Mouse (Mus musculus) C2C12 (cell line): ENCODE results near the gene Snrpf. TPM values are rescaled to one million over a fixed set of nuclear protein-coding genes. Genes with fewer than 3 reads are reported as not detected.

Experiments used
- H3K27me3 ChIP-seq: one replicate; pipeline ENCODE4 v1.6.1; 2011; ENCODE audit not compliant: control insufficient read depth, insufficient read depth, insufficient read length
- H3K36me3 ChIP-seq: one replicate; pipeline ENCODE4 v1.6.1; 2011; ENCODE audit not compliant: control insufficient read depth, insufficient read depth
- H3K4me3 ChIP-seq: one replicate; pipeline ENCODE4 v1.5.1; 2011; ENCODE audit warnings: mild to moderate bottlenecking, control low read depth; ENCODE audit not compliant: poor library complexity, insufficient read depth, severe bottlenecking
- H3K79me2 ChIP-seq: one replicate; pipeline ENCODE4 v1.6.1; 2011; ENCODE audit not compliant: control insufficient read depth, insufficient read depth
- H3K79me3 ChIP-seq: one replicate; pipeline ENCODE4 v1.6.1; 2011; ENCODE audit warnings: low read depth, control low read depth
- H3ac ChIP-seq: one replicate; pipeline ENCODE3; 2011; ENCODE audit warnings: low read depth; ENCODE audit not compliant: control insufficient read depth, insufficient read length
- CEBPB ChIP-seq: IDR thresholded peaks from one replicate; pipeline ENCODE4 v1.6.1; 2011; ENCODE audit warnings: low read depth, mild to moderate bottlenecking, control low read depth, moderate library complexity
- CTCF ChIP-seq: IDR thresholded peaks from one replicate; pipeline ENCODE4 v1.5.1; 2011; ENCODE audit not compliant: control insufficient read depth, insufficient read depth, insufficient read length
- FOSL1 ChIP-seq: IDR thresholded peaks from one replicate; pipeline ENCODE4 v1.8.0; 2011; ENCODE audit warnings: mild to moderate bottlenecking, low read length; ENCODE audit not compliant: poor library complexity, insufficient read depth, severe bottlenecking
- MAX ChIP-seq: IDR thresholded peaks from one replicate; pipeline ENCODE4 v1.6.1; 2011; ENCODE audit warnings: mild to moderate bottlenecking, control low read depth
- MYOD1 ChIP-seq: IDR thresholded peaks from one replicate; pipeline ENCODE4 v1.6.1; 2011; ENCODE audit warnings: low read depth; ENCODE audit not compliant: control insufficient read depth, insufficient read length
- MYOG ChIP-seq: IDR thresholded peaks from one replicate; pipeline ENCODE4 v1.6.1; 2011; ENCODE audit not compliant: control insufficient read depth, insufficient read length; ENCODE audit errors: extremely low read depth
- USF1 ChIP-seq: IDR thresholded peaks from one replicate; pipeline ENCODE4 v1.6.1; 2011; ENCODE audit warnings: low read depth, mild to moderate bottlenecking, control low read depth, moderate library complexity
- polyA plus RNA-seq: library from polyadenylated mRNA; unstranded; fragments of >200 nt; fragmentation: generic; extraction: Trizol; gene quantifications from one replicate; pipeline ENCODE4 v1.2.1, GENCODE M21; 2012; ENCODE audit warnings: missing spikeins

Snrpf gene
- polyA plus RNA-seq, 1 experiment, result 258 TPM

- H3K4me3 ChIP-seq, result no peak overlapping the region
- H3ac ChIP-seq, result no peak overlapping the region
- no peaks in the 10 kb centered on the region for H3K36me3 ChIP-seq
- TF ChIP-seq USF1 (no peak), FOSL1 (no peak), MYOG (no peak)
- no peaks in the 10 kb centered on the region for H3K79me2 ChIP-seq
- H3K27me3 ChIP-seq, result no peaks in the 10 kb centered on the region
- H3K79me3 ChIP-seq, result no peaks in the 10 kb centered on the region
Measured at GRCm38 (mm10) chr10:93544172-93544571, 45.3 kb downstream of the Snrpf start.

- H3ac ChIP-seq, result no peak overlapping the region
- no peaks in the 10 kb centered on the region for H3K36me3 ChIP-seq
- H3K79me3 ChIP-seq, result no peaks in the 10 kb centered on the region
- H3K79me2 ChIP-seq, result no peaks in the 10 kb centered on the region
- TF ChIP-seq MYOG (no peak), FOSL1 (no peak), CEBPB (no peak), MAX (no peak), CTCF (no peak), USF1 (no peak), MYOD1 (no peak)
- no peaks in the 10 kb centered on the region for H3K27me3 ChIP-seq
- H3K4me3 ChIP-seq, result no peak overlapping the region
Measured at GRCm38 (mm10) chr10:93543176-93543575, 46.3 kb downstream of the Snrpf start.

GRCm38 (mm10) chr10:93542356-93542755, 47.1 kb downstream of the Snrpf start:
- H3K4me3 ChIP-seq, result no peak overlapping the region
- H3K79me2 ChIP-seq, result no peaks in the 10 kb centered on the region

GRCm38 (mm10) chr10:93541585-93541984, 47.9 kb downstream of the Snrpf start:
- Histone ChIP-seq H3K79me2 (no peaks in the 10 kb centered on the region), H3K4me3 (no peak overlapping the region), H3K79me3 (no peaks in the 10 kb centered on the region), H3K36me3 (no peaks in the 10 kb centered on the region), H3ac (no peak overlapping the region), H3K27me3 (no peaks in the 10 kb centered on the region)
- TF ChIP-seq MAX (no peak), MYOD1 (peak; percentile 9), FOSL1 (no peak), CEBPB (no peak), USF1 (no peak), MYOG (no peak), CTCF (no peak)

More at GRCm38 (mm10) chr10:93542356-93542755, 47.1 kb downstream of the Snrpf start:
- Histone ChIP-seq H3ac (no peak overlapping the region), H3K36me3 (no peaks in the 10 kb centered on the region), H3K79me3 (no peaks in the 10 kb centered on the region), H3K27me3 (no peaks in the 10 kb centered on the region)
- no peak for TF ChIP-seq MYOG
- TF ChIP-seq CEBPB, result no peak
- no peak for TF ChIP-seq MAX

GRCm38 (mm10) chr10:93540431-93541210, 48.9 kb downstream of the Snrpf start, which contains the start of gene Ccdc38:
Gene Ccdc38, plus strand, starts transcription at chr10:93540632.
- Histone ChIP-seq H3K27me3 (no peaks in the 10 kb centered on the region), H3K79me3 (no peaks in the 10 kb centered on the region), H3ac (peak within 1 kb of the TSS; percentile 20), H3K4me3 (peak within 1 kb of the TSS; percentile 25), H3K79me2 (no peaks in the 10 kb centered on the region), H3K36me3 (no peaks in the 10 kb centered on the region)
- TF ChIP-seq FOSL1 (no peak), MYOG (no peak), USF1 (no peak)

GRCm38 (mm10) chr10:93539775-93540430, 49.6 kb downstream of the Snrpf start, which contains the start of gene Amdhd1:
Gene Amdhd1, minus strand, starts transcription at chr10:93540033.
- TF ChIP-seq MYOD1 (no peak), MAX (peak; percentile 17), FOSL1 (no peak), USF1 (no peak), CTCF (peak; percentile 84), MYOG (no peak), CEBPB (no peak)
- H3ac ChIP-seq, result peak within 1 kb of the TSS; percentile 20
- H3K27me3 ChIP-seq, result no peaks in the 10 kb centered on the region

More at GRCm38 (mm10) chr10:93539775-93540430, 49.6 kb downstream of the Snrpf start, which contains the start of gene Amdhd1:
- H3K36me3 ChIP-seq, result no peaks in the 10 kb centered on the region
- no peaks in the 10 kb centered on the region for H3K79me2 ChIP-seq
- no peaks in the 10 kb centered on the region for H3K79me3 ChIP-seq
- H3K4me3 ChIP-seq, result peak within 1 kb of the TSS; percentile 25
